Mouse (Mus musculus) stomach, postnatal 0 days (tissue): ENCODE results near the gene 5430419D17Rik.

Experiments used
- CTCF ChIP-seq: IDR thresholded peaks from 2 replicates; pipeline ENCODE4 v1.5.1; 2016; ENCODE audit warnings: antibody characterized with exemption, low read depth, mild to moderate bottlenecking, moderate library complexity
- EP300 ChIP-seq: optimal IDR thresholded peaks from 2 replicates; pipeline ENCODE3; 2016; ENCODE audit warnings: antibody characterized with exemption

DNA sequence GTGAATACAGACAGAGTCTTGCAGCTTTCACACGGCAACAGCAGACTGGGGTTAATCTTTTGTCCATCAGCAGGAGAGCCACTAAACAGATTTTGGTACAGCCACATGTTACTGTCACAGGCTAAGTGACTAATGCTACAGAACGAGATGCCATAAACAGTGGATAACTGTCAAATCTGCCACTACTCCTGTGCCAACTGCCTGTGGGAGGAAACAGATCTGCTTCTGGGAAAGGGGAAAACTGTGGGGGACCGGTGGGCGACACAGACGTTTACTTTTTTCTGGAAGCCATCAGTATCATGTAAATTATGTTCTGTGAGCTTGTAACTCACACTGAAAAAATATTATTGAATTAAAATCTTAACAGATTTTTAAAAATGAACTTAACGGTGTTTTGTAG, 86.7 kb downstream of the 5430419D17Rik start:
- TF ChIP-seq EP300: no peak
- TF ChIP-seq CTCF: no peak
